Mouse (Mus musculus) ovary, postnatal 10 days (tissue): ENCODE data around the gene Gabbr2.

Experiments used
- DNase-seq: peaks from one replicate; pipeline ENCODE4 v3.0.0; 2022; ENCODE audit warnings: low spot score

Gabbr2 gene

GRCm38 (mm10) chr4:46991016-46991958, at the start of gene Gabbr2:
Gene Gabbr2, minus strand, starts transcription at chr4:46991873.
- DNase-seq, result no peak

DNA sequence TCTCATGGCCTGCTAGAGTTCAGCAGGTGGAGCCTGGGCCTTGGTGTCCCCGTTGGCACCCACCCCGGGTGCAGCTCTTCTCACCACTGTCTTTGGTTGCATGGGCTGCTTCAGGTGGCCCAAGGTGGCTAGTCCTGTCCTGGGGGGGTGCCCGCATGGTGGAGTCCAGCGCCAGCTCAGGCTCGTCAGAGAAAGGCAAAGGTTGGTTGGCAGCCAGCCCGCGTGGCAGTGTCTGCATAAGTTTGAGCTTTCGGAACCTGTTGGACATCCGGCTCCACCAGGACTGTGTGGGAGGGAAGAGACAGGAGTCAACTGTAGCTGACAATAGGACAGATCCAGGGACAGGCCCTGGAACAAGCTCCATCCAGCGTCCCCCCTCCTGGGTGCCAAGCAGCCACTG, 47.9 kb upstream of the Gabbr2 start:
- no peak for DNase-seq

- peak; percentile 54 for DNase-seq
Measured at GRCm38 (mm10) chr4:47037321-47037657, 45.6 kb upstream of the Gabbr2 start.

GRCm38 (mm10) chr4:47036486-47037320, 45.0 kb upstream of the Gabbr2 start:
- DNase-seq, result no peak

DNA sequence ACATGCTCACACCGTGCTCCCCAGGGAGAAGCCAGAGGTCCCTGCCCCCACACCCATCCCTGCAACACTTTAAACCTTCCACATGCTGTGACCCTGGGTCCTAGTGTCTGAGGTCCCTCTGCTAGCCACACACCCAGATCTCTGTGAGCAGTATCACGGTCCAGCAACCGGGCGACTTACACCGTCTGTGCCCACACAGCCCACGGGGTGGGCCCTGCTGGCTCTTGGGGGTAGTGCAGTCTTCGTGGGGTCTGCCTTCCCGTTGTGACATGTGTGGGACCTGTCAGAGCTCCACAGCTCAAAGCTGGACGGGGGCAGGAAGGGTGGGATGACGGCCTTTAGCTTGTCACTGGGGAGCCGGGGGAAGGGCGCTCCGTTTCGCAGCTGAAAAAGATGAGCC, 43.9 kb upstream of the Gabbr2 start:
- DNase-seq, result no peak

- DNase-seq, result no peak
Measured at GRCm38 (mm10) chr4:47032171-47032570, 40.5 kb upstream of the Gabbr2 start.

DNA sequence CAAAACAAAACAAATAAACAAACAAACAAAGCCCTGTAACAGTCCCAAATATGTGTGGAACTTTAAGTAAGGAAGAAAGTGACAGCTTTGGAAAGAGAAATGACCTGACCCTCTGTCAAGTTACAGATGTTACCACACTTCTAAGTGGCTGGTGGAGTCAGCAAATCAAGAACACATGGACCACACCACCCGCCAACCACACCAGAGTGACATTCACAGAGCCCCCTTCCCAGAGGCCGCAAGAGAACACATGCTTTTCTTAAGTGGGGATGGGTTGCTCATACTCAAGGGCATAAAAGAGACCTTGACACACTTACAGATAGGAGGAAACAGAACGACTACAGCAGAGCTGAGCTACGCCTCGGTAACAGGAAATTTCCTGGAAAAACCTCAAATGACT, 37.1 kb upstream of the Gabbr2 start:
- no peak for DNase-seq

- no peak for DNase-seq
Measured at GRCm38 (mm10) chr4:47023949-47024348, 32.3 kb upstream of the Gabbr2 start.

- DNase-seq, result no peak
Measured at GRCm38 (mm10) chr4:47022804-47023603, 31.3 kb upstream of the Gabbr2 start.

GRCm38 (mm10) chr4:47020563-47020962, 28.9 kb upstream of the Gabbr2 start:
- peak; percentile 24 for DNase-seq

GRCm38 (mm10) chr4:47015156-47015555, 23.5 kb upstream of the Gabbr2 start:
- no peak for DNase-seq

GRCm38 (mm10) chr4:47012476-47012875, 20.8 kb upstream of the Gabbr2 start:
- DNase-seq, result no peak

DNA sequence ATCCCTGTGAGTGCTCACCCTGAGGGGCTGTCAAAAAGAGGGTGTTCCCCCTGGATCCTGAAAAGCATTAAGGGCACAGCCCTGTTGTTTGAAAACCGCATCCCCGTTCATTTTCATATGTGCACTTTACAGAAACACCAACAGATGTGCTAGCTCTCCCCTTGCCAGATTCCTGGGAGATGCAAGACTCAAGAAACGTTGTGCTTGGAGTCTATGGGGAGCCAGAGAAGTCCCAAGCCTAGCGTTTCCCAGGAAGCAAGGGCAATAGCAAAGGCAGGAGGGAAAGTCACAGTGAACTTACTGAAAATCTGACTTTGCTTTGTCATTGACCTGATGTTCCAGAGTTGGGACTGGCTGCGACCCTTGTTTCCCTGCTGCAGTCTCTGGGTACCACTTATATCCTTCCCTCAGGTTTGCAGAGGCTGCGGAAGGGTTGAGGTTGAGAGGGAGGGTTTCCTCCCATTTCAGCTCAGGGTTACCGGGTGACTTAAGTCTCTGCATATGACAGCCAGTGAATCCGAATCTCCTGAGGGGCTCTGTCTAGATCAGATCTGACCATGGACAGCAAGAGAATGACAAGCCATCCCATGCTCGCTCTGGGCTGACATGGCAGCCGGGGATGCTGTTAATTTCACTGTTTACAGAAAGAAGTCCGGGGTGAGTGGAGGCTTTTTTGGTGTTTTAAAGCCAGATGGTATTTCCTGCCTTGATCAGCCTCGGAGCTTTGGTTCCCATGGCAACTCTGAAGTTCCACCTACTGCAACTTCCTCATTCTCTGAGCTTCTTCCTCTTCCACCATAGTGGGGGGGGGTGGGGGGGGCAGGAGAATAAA, 18.9 kb upstream of the Gabbr2 start:
- DNase-seq, result no peak

- no peak for DNase-seq
Measured at GRCm38 (mm10) chr4:47000626-47001395, 9.1 kb upstream of the Gabbr2 start.

DNA sequence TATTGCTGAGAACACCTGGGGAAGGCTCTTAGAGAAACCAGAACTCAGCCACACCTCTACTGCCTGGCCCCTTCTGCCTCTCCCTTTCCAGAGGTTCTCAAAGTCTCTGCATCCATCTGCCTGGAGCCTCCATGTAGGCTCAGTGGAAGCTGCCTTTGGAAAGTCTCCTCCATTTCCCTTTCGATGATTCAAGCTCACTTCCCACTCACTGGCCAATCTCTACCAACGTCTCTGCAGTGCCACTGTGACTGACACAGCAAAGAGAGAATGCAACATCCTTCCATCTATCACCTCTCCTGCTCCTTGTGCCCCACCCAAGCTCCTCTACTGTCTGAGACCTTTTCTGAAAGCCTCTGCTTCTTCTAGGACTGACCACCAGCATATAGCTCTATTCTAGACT, 6.3 kb upstream of the Gabbr2 start:
- no peak for DNase-seq

DNA sequence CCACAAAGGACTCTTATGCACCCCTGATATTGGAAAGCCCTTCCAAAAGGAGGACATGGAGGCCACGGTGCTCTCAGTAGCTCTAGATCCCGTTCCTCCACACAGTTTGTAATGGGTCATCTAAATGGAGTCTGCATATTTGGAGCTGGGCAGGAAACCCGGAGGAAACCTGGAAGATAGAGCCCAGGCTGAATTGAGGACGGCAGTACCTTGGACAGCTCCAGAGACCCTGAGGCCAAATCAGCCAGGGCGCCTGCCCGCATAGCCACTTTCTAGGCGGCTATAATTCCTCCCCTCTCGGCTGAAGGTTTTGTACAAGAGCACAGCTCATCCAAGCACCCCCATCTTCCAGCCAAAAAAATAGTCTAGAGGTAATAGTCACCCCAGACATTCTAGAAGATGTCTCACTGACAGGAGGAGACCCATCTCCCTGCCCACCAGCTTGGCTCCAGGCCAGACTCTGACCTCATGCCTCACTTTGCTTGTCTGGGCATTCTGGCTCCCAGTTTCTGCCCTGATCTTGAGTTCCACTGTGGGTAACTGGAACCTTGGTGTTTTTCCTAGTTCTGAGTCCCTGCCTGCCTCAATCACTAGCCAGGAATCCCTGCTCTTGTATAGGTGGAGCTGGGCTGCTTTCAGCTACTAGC, 1.3 kb upstream of the Gabbr2 start:
- DNase-seq, result peak; percentile 39

DNA sequence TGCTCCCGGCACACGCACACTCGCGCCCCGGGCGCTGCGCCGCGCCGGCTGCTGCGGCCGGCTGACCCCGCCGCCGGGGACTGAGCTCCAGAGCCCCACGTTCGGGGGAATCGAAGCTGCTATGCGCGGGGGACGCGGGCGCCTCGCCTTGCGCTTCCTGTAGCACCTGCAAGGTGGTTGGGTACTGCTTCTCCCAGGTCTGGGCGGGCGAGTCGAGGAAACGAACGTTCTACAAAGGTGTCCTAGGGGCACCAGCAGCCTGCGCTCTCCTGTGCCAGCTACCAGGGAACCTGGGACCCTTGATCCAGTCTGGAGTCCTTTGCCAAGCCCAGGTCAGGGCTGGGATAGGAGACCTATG, 265 bp upstream of the Gabbr2 start:
- no peak for DNase-seq

- no peak for DNase-seq
Measured at GRCm38 (mm10) chr4:46990281-46991015, 1.2 kb downstream of the Gabbr2 start.

- DNase-seq, result no peak
Measured at GRCm38 (mm10) chr4:46989842-46990241, 1.8 kb downstream of the Gabbr2 start.
